Mouse (Mus musculus): ENCODE measurements around the gene Ncapd3. TPM values are rescaled to one million over a fixed set of nuclear protein-coding genes. Genes with fewer than 3 reads are reported as not detected.

The Ncapd3 gene
- polyA plus RNA-seq, 1 experiment from 2014 or later: 33.7 TPM

- H3K4me1 ChIP-seq: peaks cover 14% of the 10 kb centered on the region
- 92% methylated on average over 3 of the region's 3 CpGs for WGBS
- peaks cover 72% of the 10 kb centered on the region for H3K36me3 ChIP-seq
- H3K27me3 ChIP-seq: no peaks in the 10 kb centered on the region
- no peak overlapping the region for H3K27ac ChIP-seq (replicated peaks)
- H3K9ac ChIP-seq (replicated peaks): no peak overlapping the region
- no peak for ATAC-seq (ENCODE audit: low FRiP score, low read depth)
- H3K9me3 ChIP-seq: no peaks in the 10 kb centered on the region
- H3K4me3 ChIP-seq: no peak overlapping the region
- H3K4me2 ChIP-seq (replicated peaks): no peak overlapping the region
Measured at GRCm38 (mm10) chr9:27005231-27005630, 24.7 kb upstream of the Ncapd3 start.

- Histone ChIP-seq H3K4me2 (replicated peaks) (no peak overlapping the region), H3K36me3 (peaks cover 78% of the 10 kb centered on the region), H3K27me3 (no peaks in the 10 kb centered on the region), H3K27ac (replicated peaks) (no peak overlapping the region), H3K4me3 (no peak overlapping the region), H3K4me1 (peaks cover 7% of the 10 kb centered on the region), H3K9ac (replicated peaks) (no peak overlapping the region), H3K9me3 (no peaks in the 10 kb centered on the region)
- 75% methylated on average over 1 of the region's 1 CpGs for WGBS
- ATAC-seq (ENCODE audit: low FRiP score, low read depth): no peak
Measured at GRCm38 (mm10) chr9:27005933-27006332, 24.0 kb upstream of the Ncapd3 start.

GRCm38 (mm10) chr9:27006866-27007265 is 23.1 kb upstream of the Ncapd3 start:
- Histone ChIP-seq H3K27me3 (no peaks in the 10 kb centered on the region), H3K9ac (replicated peaks) (no peak overlapping the region), H3K36me3 (peaks cover 86% of the 10 kb centered on the region), H3K4me1 (no peaks in the 10 kb centered on the region), H3K27ac (replicated peaks) (no peak overlapping the region), H3K9me3 (no peaks in the 10 kb centered on the region), H3K4me3 (no peak overlapping the region), H3K4me2 (replicated peaks) (no peak overlapping the region)
- ATAC-seq (ENCODE audit: low FRiP score, low read depth): no peak
- 92% methylated on average over 5 of the region's 5 CpGs for WGBS

- 88% methylated on average over 5 of the region's 5 CpGs for WGBS
- Histone ChIP-seq H3K27me3 (no peaks in the 10 kb centered on the region), H3K27ac (replicated peaks) (no peak overlapping the region), H3K4me2 (replicated peaks) (no peak overlapping the region), H3K36me3 (peaks cover 96% of the 10 kb centered on the region), H3K4me3 (no peak overlapping the region), H3K9ac (replicated peaks) (no peak overlapping the region), H3K4me1 (no peaks in the 10 kb centered on the region), H3K9me3 (no peaks in the 10 kb centered on the region)
- ATAC-seq (ENCODE audit: low FRiP score, low read depth): no peak
Measured at GRCm38 (mm10) chr9:27009231-27009630, 20.7 kb upstream of the Ncapd3 start.

- 93% methylated on average over 4 of the region's 4 CpGs for WGBS
- H3K27me3 ChIP-seq: no peaks in the 10 kb centered on the region
Measured at GRCm38 (mm10) chr9:27011572-27011971, 18.4 kb upstream of the Ncapd3 start.

GRCm38 (mm10) chr9:27018961-27019360 is 11.0 kb upstream of the Ncapd3 start:
- ATAC-seq (ENCODE audit: low FRiP score, low read depth): no peak
- Histone ChIP-seq H3K4me2 (replicated peaks) (no peak overlapping the region), H3K9ac (replicated peaks) (no peak overlapping the region), H3K27ac (replicated peaks) (no peak overlapping the region), H3K36me3 (peaks cover 54% of the 10 kb centered on the region), H3K9me3 (no peaks in the 10 kb centered on the region), H3K4me1 (no peaks in the 10 kb centered on the region), H3K27me3 (no peaks in the 10 kb centered on the region), H3K4me3 (no peak overlapping the region)
- 95% methylated on average over 10 of the region's 10 CpGs for WGBS

More at GRCm38 (mm10) chr9:27011572-27011971, 18.4 kb upstream of the Ncapd3 start:
- H3K4me3 ChIP-seq: no peak overlapping the region
- peaks cover 96% of the 10 kb centered on the region for H3K36me3 ChIP-seq
- no peak overlapping the region for H3K9ac ChIP-seq (replicated peaks)
- H3K4me2 ChIP-seq (replicated peaks): no peak overlapping the region
- no peak overlapping the region for H3K27ac ChIP-seq (replicated peaks)
- ATAC-seq (ENCODE audit: low FRiP score, low read depth): no peak
- no peaks in the 10 kb centered on the region for H3K4me1 ChIP-seq
- H3K9me3 ChIP-seq: no peaks in the 10 kb centered on the region

GRCm38 (mm10) chr9:27023681-27024080 is 6.3 kb upstream of the Ncapd3 start:
- no peak for ATAC-seq (ENCODE audit: low FRiP score, low read depth)
- H3K27ac ChIP-seq (replicated peaks): no peak overlapping the region
- H3K4me1 ChIP-seq: peaks cover 23% of the 10 kb centered on the region
- H3K4me2 ChIP-seq (replicated peaks): no peak overlapping the region
- WGBS: 93% methylated on average over 4 of the region's 4 CpGs
- H3K9me3 ChIP-seq: no peaks in the 10 kb centered on the region
- no peak overlapping the region for H3K4me3 ChIP-seq
- no peaks in the 10 kb centered on the region for H3K27me3 ChIP-seq
- H3K9ac ChIP-seq (replicated peaks): no peak overlapping the region
- H3K36me3 ChIP-seq: peaks cover 17% of the 10 kb centered on the region

- Histone ChIP-seq H3K36me3 (0 out of 2 replicates have a peak, but pooled peaks cover 6% of the 10 kb centered on the region), H3K27ac (replicated peaks) (no peak overlapping the region), H3K9ac (replicated peaks) (no peak overlapping the region), H3K9me3 (no peaks in the 10 kb centered on the region), H3K4me2 (replicated peaks) (0 out of 2 replicates have a peak overlapping the region, but pooled peaks have one; percentile 90), H3K4me1 (peaks cover 34% of the 10 kb centered on the region), H3K4me3 (no peak overlapping the region), H3K27me3 (no peaks in the 10 kb centered on the region)
- 85% methylated on average over 1 of the region's 1 CpGs for whole genome bisulfite sequencing
- no peak for ATAC-seq (ENCODE audit: low FRiP score, low read depth)
Measured at GRCm38 (mm10) chr9:27026708-27027107, 3.3 kb upstream of the Ncapd3 start.

GRCm38 (mm10) chr9:27029022-27029827 is 750 bp upstream of the Ncapd3 start:
- peak; percentile 24; the same call in 1 of the 2 replicates for ATAC-seq (ENCODE audit: low FRiP score, low read depth)

GRCm38 (mm10) chr9:27030763-27031100 is 757 bp downstream of the Ncapd3 start:
- Histone ChIP-seq H3K27ac (replicated peaks) (no peak overlapping the region), H3K4me3 (peak overlapping the region; percentile 98), H3K9me3 (no peaks in the 10 kb centered on the region), H3K4me2 (replicated peaks) (peak overlapping the region; percentile 90), H3K36me3 (0 out of 2 replicates have a peak, but pooled peaks cover 5% of the 10 kb centered on the region), H3K9ac (replicated peaks) (peak overlapping the region; percentile 65), H3K27me3 (no peaks in the 10 kb centered on the region), H3K4me1 (peaks cover 43% of the 10 kb centered on the region)
- WGBS: 0% methylated on average over 17 of the region's 17 CpGs
- ATAC-seq (ENCODE audit: low FRiP score, low read depth): no peak; the same call in none of the 2 replicates

More at GRCm38 (mm10) chr9:27029022-27029827, 750 bp upstream of the Ncapd3 start:
- Histone ChIP-seq H3K9me3 (no peaks in the 10 kb centered on the region), H3K4me3 (peak overlapping the region; percentile 98), H3K36me3 (0 out of 2 replicates have a peak, but pooled peaks cover 6% of the 10 kb centered on the region), H3K4me2 (replicated peaks) (peak overlapping the region; percentile 90), H3K27ac (replicated peaks) (peak overlapping the region; percentile 93), H3K4me1 (peaks cover 43% of the 10 kb centered on the region), H3K27me3 (no peaks in the 10 kb centered on the region), H3K9ac (replicated peaks) (peak overlapping the region; percentile 96)
- under 1% methylated on average over 51 of the region's 52 CpGs for WGBS

- Histone ChIP-seq H3K9me3 (no peaks in the 10 kb centered on the region), H3K9ac (replicated peaks) (no peak overlapping the region), H3K4me3 (no peak overlapping the region), H3K27ac (replicated peaks) (no peak overlapping the region), H3K27me3 (no peaks in the 10 kb centered on the region), H3K4me1 (no peaks in the 10 kb centered on the region), H3K4me2 (replicated peaks) (no peak overlapping the region), H3K36me3 (peaks cover 94% of the 10 kb centered on the region)
- no peak for ATAC-seq (ENCODE audit: low FRiP score, low read depth)
- 96% methylated on average over 5 of the region's 5 CpGs for WGBS
Measured at GRCm38 (mm10) chr9:27043892-27044291, 13.9 kb downstream of the Ncapd3 start.

GRCm38 (mm10) chr9:27049492-27049891 is 19.5 kb downstream of the Ncapd3 start:
- Histone ChIP-seq H3K27ac (replicated peaks) (no peak overlapping the region), H3K9me3 (no peaks in the 10 kb centered on the region), H3K9ac (replicated peaks) (no peak overlapping the region), H3K4me2 (replicated peaks) (no peak overlapping the region), H3K4me1 (no peaks in the 10 kb centered on the region), H3K27me3 (no peaks in the 10 kb centered on the region), H3K4me3 (no peak overlapping the region), H3K36me3 (peaks cover 86% of the 10 kb centered on the region)
- 90% methylated on average over 2 of the region's 2 CpGs for WGBS
- ATAC-seq (ENCODE audit: low FRiP score, low read depth): no peak

Data from midbrain, embryonic 12.5 days (tissue).